Mouse (Mus musculus) myocyte (in vitro differentiated cells): ENCODE results near the gene Psmb7.

ENCODE experiments used
- E2F4 ChIP-seq: IDR thresholded peaks from one replicate; pipeline ENCODE4 v1.6.1; 2011; ENCODE audit warnings: mild to moderate bottlenecking, control low read depth, moderate library complexity; ENCODE audit not compliant: insufficient read depth
- POLR2A ChIP-seq: IDR thresholded peaks from one replicate; pipeline ENCODE4 v1.6.1; 2011; ENCODE audit warnings: low read depth, mild to moderate bottlenecking, control low read depth, moderate library complexity; ENCODE audit not compliant: insufficient read length
- POLR2AphosphoS2 ChIP-seq: IDR thresholded peaks from one replicate; pipeline ENCODE4 v1.6.1; 2011; ENCODE audit warnings: low read depth, control low read depth; ENCODE audit not compliant: insufficient read length
- USF1 ChIP-seq: IDR thresholded peaks from one replicate; pipeline ENCODE4 v1.6.1; 2011; ENCODE audit warnings: low read depth, mild to moderate bottlenecking, control low read depth, moderate library complexity

- TF ChIP-seq E2F4 (no peak), POLR2AphosphoS2 (no peak), POLR2A (no peak), USF1 (no peak)
Measured at GRCm38 (mm10) chr2:38541570-38541969, 102.3 kb downstream of the Psmb7 start.
